Mouse (Mus musculus): ENCODE results near the gene Kdf1. TPM values are rescaled to one million over a fixed set of nuclear protein-coding genes. Genes with fewer than 3 reads are reported as not detected.
"Not testable (repeated sequence)": the region's sequence is repeated elsewhere in the genome, so short reads cannot be mapped to it uniquely, and the experiment has no call there.

Kdf1 gene
- polyA plus RNA-seq, 1 experiment from 2014 or later = 10.3 TPM

DNA sequence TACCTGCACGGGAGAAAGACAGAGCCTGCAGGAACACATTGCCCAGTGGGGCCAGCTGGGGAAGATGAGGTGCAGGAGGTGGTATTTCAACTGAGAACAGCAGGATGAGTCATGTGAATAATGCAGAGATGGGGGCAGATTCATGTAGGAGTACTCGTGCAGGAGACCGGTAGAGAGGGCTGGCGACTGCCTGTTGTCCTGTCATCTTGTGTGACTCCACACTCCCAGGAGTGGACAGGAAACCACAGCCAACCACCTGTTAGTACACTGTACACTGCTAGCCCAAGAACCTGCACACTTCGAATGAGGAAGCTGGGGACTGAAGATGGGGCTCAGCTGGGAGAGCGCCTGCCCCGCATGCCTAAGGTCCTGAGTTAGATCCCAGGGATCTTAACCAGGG, 17.2 kb upstream of the Kdf1 start:
- no peak for ATAC-seq (ENCODE audit: low FRiP score, low read depth)
- H3K4me1 ChIP-seq = peaks cover 19% of the 10 kb centered on the region
- no peak overlapping the region for H3K4me3 ChIP-seq
- no peaks in the 10 kb centered on the region for H3K36me3 ChIP-seq
- no peak overlapping the region for H3K4me2 ChIP-seq (replicated peaks)
- H3K9ac ChIP-seq = no peak overlapping the region
- H3K9me3 ChIP-seq = no peaks in the 10 kb centered on the region
- no peak overlapping the region for H3K27ac ChIP-seq
- H3K27me3 ChIP-seq = peaks cover 90% of the 10 kb centered on the region
- WGBS = 57% methylated on average over 7 of the region's 7 CpGs

DNA sequence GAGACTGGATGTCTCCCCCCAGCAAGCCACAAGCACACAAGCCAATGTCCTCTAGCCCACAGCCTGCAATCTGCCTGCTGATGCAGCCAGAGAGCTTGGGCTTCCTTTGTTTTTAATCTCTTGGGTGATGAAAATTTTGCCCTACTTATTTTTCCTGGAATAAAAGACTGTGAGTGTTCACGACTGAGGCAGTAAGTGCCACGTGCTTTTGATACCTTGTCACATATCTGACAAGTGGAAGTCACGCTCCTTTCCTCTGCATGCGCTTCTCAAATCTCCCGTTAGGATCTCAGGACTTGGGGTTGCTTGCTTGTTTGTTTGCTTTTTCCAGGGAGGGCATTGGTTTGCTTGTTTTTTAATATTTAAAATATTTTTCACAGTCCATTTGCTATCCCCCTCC, 14.5 kb upstream of the Kdf1 start:
- no peak overlapping the region for H3K4me2 ChIP-seq (replicated peaks)
- H3K36me3 ChIP-seq = no peaks in the 10 kb centered on the region
- no peaks in the 10 kb centered on the region for H3K4me1 ChIP-seq
- WGBS = 60% methylated on average over 5 of the region's 5 CpGs
- no peak overlapping the region for H3K4me3 ChIP-seq
- H3K9me3 ChIP-seq = no peaks in the 10 kb centered on the region
- peaks cover 84% of the 10 kb centered on the region for H3K27me3 ChIP-seq
- H3K27ac ChIP-seq = no peak overlapping the region
- no peak overlapping the region for H3K9ac ChIP-seq
- ATAC-seq (ENCODE audit: low FRiP score, low read depth) = no peak

- no peak for ATAC-seq (ENCODE audit: low FRiP score, low read depth)
- Histone ChIP-seq H3K9ac (no peak overlapping the region), H3K36me3 (no peaks in the 10 kb centered on the region), H3K4me3 (no peak overlapping the region), H3K4me1 (no peaks in the 10 kb centered on the region), H3K4me2 (replicated peaks) (no peak overlapping the region), H3K27ac (no peak overlapping the region), H3K27me3 (peaks cover 77% of the 10 kb centered on the region), H3K9me3 (no peaks in the 10 kb centered on the region)
- WGBS = 59% methylated on average over 9 of the region's 9 CpGs
Measured at GRCm38 (mm10) chr4:133504755-133505485, 13.8 kb upstream of the Kdf1 start.

GRCm38 (mm10) chr4:133506573-133506972, 12.2 kb upstream of the Kdf1 start:
- Histone ChIP-seq H3K27me3 (peaks cover 65% of the 10 kb centered on the region), H3K27ac (no peak overlapping the region), H3K4me3 (no peak overlapping the region), H3K4me1 (no peaks in the 10 kb centered on the region), H3K4me2 (replicated peaks) (no peak overlapping the region), H3K9ac (no peak overlapping the region), H3K9me3 (no peaks in the 10 kb centered on the region), H3K36me3 (no peaks in the 10 kb centered on the region)
- no peak for ATAC-seq (ENCODE audit: low FRiP score, low read depth)
- WGBS = 70% methylated on average over 5 of the region's 5 CpGs

DNA sequence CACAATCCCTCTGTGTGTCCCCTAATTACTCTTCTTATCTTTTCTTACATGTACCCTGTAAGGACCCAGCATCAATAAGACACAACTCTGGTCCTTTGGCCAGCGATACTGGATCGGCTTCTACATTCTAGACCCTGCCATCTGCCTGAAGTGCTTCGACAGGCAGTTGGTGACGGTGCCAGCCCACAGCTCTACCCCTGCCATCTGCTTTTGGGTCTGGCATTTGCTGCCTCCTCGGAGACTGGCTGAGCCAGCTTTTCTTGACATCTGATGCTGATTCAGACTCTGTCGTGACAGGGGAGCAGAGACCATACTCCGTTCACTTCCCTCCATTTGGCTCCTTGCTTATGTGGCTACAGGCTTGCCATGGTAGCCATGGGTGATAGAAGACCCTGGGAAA, 9.8 kb upstream of the Kdf1 start:
- Histone ChIP-seq H3K4me3 (no peak overlapping the region), H3K27ac (no peak overlapping the region), H3K4me2 (replicated peaks) (no peak overlapping the region), H3K9me3 (no peaks in the 10 kb centered on the region), H3K36me3 (no peaks in the 10 kb centered on the region), H3K27me3 (peaks cover 46% of the 10 kb centered on the region), H3K9ac (no peak overlapping the region), H3K4me1 (no peaks in the 10 kb centered on the region)
- WGBS = 79% methylated on average over 7 of the region's 7 CpGs
- no peak for ATAC-seq (ENCODE audit: low FRiP score, low read depth)

DNA sequence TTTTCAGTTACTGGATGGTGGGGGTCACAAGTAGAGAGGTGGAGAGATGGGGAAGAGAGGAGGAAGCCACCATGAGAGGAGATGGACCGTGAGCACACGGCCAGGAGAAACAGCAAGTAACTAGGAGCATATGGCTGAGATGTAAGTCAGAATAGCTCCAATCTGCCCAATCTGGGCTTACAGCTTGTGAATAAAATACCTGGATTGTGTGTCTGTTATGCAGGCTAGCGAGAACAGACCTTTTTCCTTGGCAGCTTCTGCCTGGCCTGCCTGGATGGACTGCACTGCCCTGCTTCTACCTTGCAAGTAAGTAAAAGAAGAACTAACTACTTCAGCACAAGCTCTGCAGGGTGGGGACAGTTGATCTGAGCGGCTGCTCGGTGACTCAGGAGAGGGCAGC, 7.7 kb upstream of the Kdf1 start:
- 71% methylated on average over 5 of the region's 5 CpGs for WGBS
- H3K27me3 ChIP-seq = peaks cover 32% of the 10 kb centered on the region

DNA sequence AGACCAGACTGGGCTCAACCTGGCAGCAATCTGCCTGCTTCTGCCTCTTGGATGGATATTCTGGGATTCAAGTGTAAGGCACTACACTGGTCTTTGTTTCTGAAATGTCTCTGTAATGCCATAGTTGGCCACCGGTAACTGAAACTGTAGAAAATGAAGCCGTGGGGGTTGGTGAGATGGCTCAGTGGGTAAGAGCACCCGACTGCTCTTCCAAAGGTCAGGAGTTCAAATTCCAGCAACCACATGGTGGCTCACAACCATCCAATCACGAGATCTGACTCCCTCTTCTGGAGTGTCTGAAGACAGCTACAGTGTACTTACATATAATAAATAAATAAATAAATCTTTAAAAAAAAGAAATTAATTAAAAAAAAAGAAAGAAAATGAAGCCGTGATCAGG, 6.3 kb upstream of the Kdf1 start:
- not testable (repeated sequence) for H3K27ac ChIP-seq; H3K4me1 ChIP-seq; H3K9ac ChIP-seq; ATAC-seq (ENCODE audit: low FRiP score, low read depth); H3K36me3 ChIP-seq; H3K4me2 ChIP-seq (replicated peaks); H3K9me3 ChIP-seq; H3K4me3 ChIP-seq
- peaks cover 32% of the 10 kb centered on the region for H3K27me3 ChIP-seq
- 46% methylated on average over 5 of the region's 5 CpGs for WGBS

More for the DNA sequence above, 7.7 kb upstream of the Kdf1 start:
- Histone ChIP-seq H3K9me3 (no peaks in the 10 kb centered on the region), H3K27ac (no peak overlapping the region), H3K4me2 (replicated peaks) (no peak overlapping the region), H3K4me3 (no peak overlapping the region), H3K9ac (no peak overlapping the region; the same call in 1 of the 2 replicates), H3K36me3 (no peaks in the 10 kb centered on the region), H3K4me1 (no peaks in the 10 kb centered on the region)
- no peak for ATAC-seq (ENCODE audit: low FRiP score, low read depth)

GRCm38 (mm10) chr4:133512972-133513371, 5.8 kb upstream of the Kdf1 start:
- Histone ChIP-seq H3K27me3 (peaks cover 32% of the 10 kb centered on the region), H3K27ac (no peak overlapping the region), H3K9me3 (no peaks in the 10 kb centered on the region), H3K36me3 (no peaks in the 10 kb centered on the region), H3K4me1 (no peaks in the 10 kb centered on the region), H3K4me3 (no peak overlapping the region), H3K4me2 (replicated peaks) (no peak overlapping the region), H3K9ac (no peak overlapping the region)
- 9% methylated on average over 8 of the region's 8 CpGs for WGBS
- ATAC-seq (ENCODE audit: low FRiP score, low read depth) = peak; percentile 40; the same call in 1 of the 2 replicates

- Histone ChIP-seq H3K9me3 (no peaks in the 10 kb centered on the region), H3K4me2 (replicated peaks) (peak overlapping the region; percentile 72), H3K4me1 (peaks cover 7% of the 10 kb centered on the region; the same call in 1 of the 2 replicates), H3K4me3 (peak overlapping the region; percentile 53), H3K27ac (no peak overlapping the region), H3K27me3 (peaks cover 64% of the 10 kb centered on the region), H3K36me3 (no peaks in the 10 kb centered on the region), H3K9ac (peak overlapping the region; percentile 59)
- 6% methylated on average over 25 of the region's 25 CpGs for WGBS
- 0 out of 2 replicates have a peak, but pooled peaks have one; percentile 8 for ATAC-seq (ENCODE audit: low FRiP score, low read depth)
Measured at GRCm38 (mm10) chr4:133519369-133519665, 554 bp downstream of the Kdf1 start.

- H3K4me3 ChIP-seq = no peak overlapping the region
- H3K9ac ChIP-seq = no peak overlapping the region
- H3K27me3 ChIP-seq = peaks cover 57% of the 10 kb centered on the region
- WGBS = 63% methylated on average over 2 of the region's 2 CpGs
- no peak overlapping the region for H3K27ac ChIP-seq
- no peak for ATAC-seq (ENCODE audit: low FRiP score, low read depth)
- no peaks in the 10 kb centered on the region for H3K36me3 ChIP-seq
- H3K9me3 ChIP-seq = 0 out of 2 replicates have a peak, but pooled peaks cover under 1% of the 10 kb centered on the region
- H3K4me2 ChIP-seq (replicated peaks) = no peak overlapping the region
- H3K4me1 ChIP-seq = peaks cover 7% of the 10 kb centered on the region; the same call in 1 of the 2 replicates
Measured at GRCm38 (mm10) chr4:133521502-133521901, 2.7 kb downstream of the Kdf1 start.

DNA sequence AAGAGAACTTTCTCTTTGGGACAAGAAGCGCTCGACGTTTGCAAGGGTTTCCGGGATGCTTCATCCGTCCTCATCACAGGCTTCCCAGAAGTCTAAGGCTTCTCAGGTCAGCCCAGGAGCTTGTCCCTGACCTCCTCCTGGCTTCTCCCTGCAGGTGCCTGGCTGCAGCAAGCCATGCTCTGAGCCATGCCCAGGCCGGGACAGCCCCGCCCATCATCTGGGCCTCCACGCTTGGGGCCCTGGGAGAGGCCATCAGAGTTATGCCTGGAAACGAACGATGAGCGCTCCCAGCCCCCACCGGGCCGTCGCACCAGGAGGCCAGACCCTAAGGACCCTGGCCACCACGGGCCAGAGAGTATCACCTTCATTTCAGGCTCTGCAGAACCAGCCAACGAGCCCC, 9.0 kb downstream of the Kdf1 start:
- Histone ChIP-seq H3K4me3 (no peak overlapping the region), H3K4me2 (replicated peaks) (no peak overlapping the region), H3K27ac (no peak overlapping the region), H3K36me3 (peaks cover 49% of the 10 kb centered on the region), H3K9me3 (peaks cover 4% of the 10 kb centered on the region; the same call in 1 of the 2 replicates), H3K4me1 (no peaks in the 10 kb centered on the region), H3K27me3 (no peaks in the 10 kb centered on the region), H3K9ac (no peak overlapping the region)
- 63% methylated on average over 16 of the region's 16 CpGs for WGBS
- no peak for ATAC-seq (ENCODE audit: low FRiP score, low read depth)

DNA sequence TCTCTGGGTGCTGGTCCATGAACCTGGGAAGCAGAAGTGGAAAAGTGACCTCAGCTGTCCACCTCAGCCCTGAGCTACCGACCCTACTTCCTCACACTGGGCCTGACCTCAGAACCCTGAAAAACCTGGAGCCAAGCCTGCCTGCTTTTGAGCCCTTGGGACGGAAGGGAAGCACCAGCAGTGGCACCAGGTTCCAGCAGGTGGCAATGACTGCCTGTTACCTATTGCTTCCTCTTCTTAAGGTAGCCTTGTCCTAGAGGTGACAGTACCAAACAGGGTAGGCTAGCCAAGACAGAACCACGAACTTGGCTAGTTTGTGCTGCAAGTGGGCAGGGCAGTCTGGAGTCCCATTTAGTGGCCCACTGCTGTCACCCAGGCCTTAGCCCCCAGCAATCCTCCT, 14.0 kb downstream of the Kdf1 start:
- no peak for ATAC-seq (ENCODE audit: low FRiP score, low read depth)
- 87% methylated on average over 3 of the region's 3 CpGs for WGBS
- H3K27me3 ChIP-seq = no peaks in the 10 kb centered on the region
- no peak overlapping the region for H3K4me2 ChIP-seq (replicated peaks)
- peaks cover 95% of the 10 kb centered on the region for H3K36me3 ChIP-seq
- no peak overlapping the region for H3K27ac ChIP-seq
- no peaks in the 10 kb centered on the region for H3K9me3 ChIP-seq
- H3K4me3 ChIP-seq = no peak overlapping the region
- no peak overlapping the region for H3K9ac ChIP-seq
- H3K4me1 ChIP-seq = no peaks in the 10 kb centered on the region

DNA sequence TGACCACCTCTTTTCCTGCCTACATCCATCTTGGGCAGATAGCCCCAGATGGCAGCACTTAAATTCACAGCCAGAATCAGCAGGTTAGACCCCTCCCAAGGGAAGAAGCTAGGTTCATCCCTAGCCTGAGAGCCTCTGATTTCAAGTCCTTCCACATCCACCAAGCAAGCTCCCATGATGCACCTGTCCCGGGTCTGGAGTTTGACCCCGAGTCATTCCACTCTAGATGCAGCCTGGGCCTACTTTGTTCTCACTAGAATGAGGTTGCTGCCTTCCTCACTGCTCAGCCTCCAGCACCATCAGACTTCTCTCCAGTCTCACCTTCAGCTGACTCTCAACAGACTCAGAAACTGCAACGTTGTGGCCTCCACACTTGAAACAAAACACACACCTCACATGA, 17.3 kb downstream of the Kdf1 start:
- H3K9ac ChIP-seq = no peak overlapping the region
- no peak overlapping the region for H3K4me2 ChIP-seq (replicated peaks)
- H3K36me3 ChIP-seq = peaks cover 98% of the 10 kb centered on the region
- no peak for ATAC-seq (ENCODE audit: low FRiP score, low read depth)
- H3K4me1 ChIP-seq = no peaks in the 10 kb centered on the region
- H3K4me3 ChIP-seq = no peak overlapping the region
- H3K27me3 ChIP-seq = no peaks in the 10 kb centered on the region
- 84% methylated on average over 3 of the region's 3 CpGs for WGBS
- H3K27ac ChIP-seq = no peak overlapping the region
- no peaks in the 10 kb centered on the region for H3K9me3 ChIP-seq

All from limb, embryonic 13.5 days (tissue).